Mouse (Mus musculus): ENCODE data around the gene Lmod1. TPM values are rescaled to one million over a fixed set of nuclear protein-coding genes. Genes with fewer than 3 reads are reported as not detected.

Gene Lmod1
- polyA plus RNA-seq (2016; fragmentation: Nextera tagmentation; extraction: Ambion mirVana), result 0.31 and 0.33 TPM in 2 replicates

GRCm38 (mm10) chr1:135324571-135324970 lies at the start of gene Lmod1:
TSS of gene Lmod1 (plus strand) at chr1:135324807.
- H3K9me3 ChIP-seq, result no peaks in the 10 kb centered on the region
- peak within 1 kb of the TSS; percentile 65 for H3K27ac ChIP-seq (replicated peaks)
- H3K27me3 ChIP-seq (replicated peaks; ENCODE audit: low read depth, poor library complexity, severe bottlenecking), result peaks cover 16% of the 10 kb centered on the region; the same call in 1 of the 2 replicates
- 13% methylated on average over 8 of the region's 8 CpGs for WGBS
- peak within 1 kb of the TSS; percentile 33 for H3K4me3 ChIP-seq
- DNase-seq (ENCODE audit: low spot score), result peak; percentile 88
- H3K4me1 ChIP-seq, result peaks cover 33% of the 10 kb centered on the region
- no peaks in the 10 kb centered on the region for H3K36me3 ChIP-seq (replicated peaks)

DNA sequence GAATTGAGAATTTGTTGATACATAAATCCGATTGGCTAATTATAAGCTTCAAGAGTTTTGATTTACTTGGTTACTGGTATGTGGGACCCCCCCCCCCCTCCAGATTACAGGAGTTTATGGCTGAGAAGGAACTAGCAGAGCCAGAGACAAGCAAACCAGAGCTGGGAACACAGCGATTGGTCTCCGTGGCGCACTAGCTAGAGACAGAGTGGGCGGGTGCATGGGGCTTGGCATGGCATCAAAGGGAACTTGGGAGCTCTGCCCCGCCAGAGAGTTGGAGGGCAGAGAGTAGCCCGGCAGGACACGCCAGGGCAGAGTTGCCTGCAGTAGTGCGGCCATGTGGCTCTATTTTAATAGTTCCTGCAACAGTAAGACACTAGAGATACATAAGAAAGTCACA lies 44.0 kb upstream of the Lmod1 start:
- H3K4me3 ChIP-seq, result no peak overlapping the region
- no peaks in the 10 kb centered on the region for H3K9me3 ChIP-seq
- no peaks in the 10 kb centered on the region for H3K27me3 ChIP-seq (replicated peaks; ENCODE audit: low read depth, poor library complexity, severe bottlenecking)
- peaks cover 56% of the 10 kb centered on the region for H3K36me3 ChIP-seq (replicated peaks)
- no peak for DNase-seq (ENCODE audit: low spot score)
- H3K4me1 ChIP-seq, result peaks cover 20% of the 10 kb centered on the region
- no peak overlapping the region for H3K27ac ChIP-seq (replicated peaks)
- 93% methylated on average over 9 of the region's 9 CpGs for WGBS

DNA sequence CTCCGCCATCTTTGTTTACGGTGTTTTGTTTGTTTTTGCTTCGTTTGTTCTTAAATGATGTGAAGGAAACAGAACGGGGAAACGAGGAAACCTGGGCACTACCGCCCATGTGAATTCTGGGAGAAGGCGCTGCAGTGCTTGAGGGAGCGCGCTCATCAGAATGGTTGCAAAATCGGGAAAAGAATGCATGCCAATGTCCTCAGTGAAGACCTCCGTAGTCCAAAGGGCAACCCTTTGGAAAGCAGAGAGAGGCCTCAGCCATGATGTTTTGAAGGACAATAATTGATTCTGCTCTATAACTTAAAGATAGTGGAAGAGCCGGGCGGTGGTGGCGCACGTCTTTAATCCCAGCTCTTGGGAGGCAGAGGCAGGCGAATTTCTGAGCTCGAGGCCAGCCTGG lies 42.8 kb upstream of the Lmod1 start:
- Histone ChIP-seq H3K27ac (replicated peaks) (no peak overlapping the region), H3K4me3 (no peak overlapping the region), H3K27me3 (replicated peaks; ENCODE audit: low read depth, poor library complexity, severe bottlenecking) (no peaks in the 10 kb centered on the region), H3K9me3 (no peaks in the 10 kb centered on the region), H3K36me3 (replicated peaks) (peaks cover 45% of the 10 kb centered on the region), H3K4me1 (peaks cover 20% of the 10 kb centered on the region)
- DNase-seq (ENCODE audit: low spot score), result no peak
- 96% methylated on average over 17 of the region's 17 CpGs for WGBS

DNA sequence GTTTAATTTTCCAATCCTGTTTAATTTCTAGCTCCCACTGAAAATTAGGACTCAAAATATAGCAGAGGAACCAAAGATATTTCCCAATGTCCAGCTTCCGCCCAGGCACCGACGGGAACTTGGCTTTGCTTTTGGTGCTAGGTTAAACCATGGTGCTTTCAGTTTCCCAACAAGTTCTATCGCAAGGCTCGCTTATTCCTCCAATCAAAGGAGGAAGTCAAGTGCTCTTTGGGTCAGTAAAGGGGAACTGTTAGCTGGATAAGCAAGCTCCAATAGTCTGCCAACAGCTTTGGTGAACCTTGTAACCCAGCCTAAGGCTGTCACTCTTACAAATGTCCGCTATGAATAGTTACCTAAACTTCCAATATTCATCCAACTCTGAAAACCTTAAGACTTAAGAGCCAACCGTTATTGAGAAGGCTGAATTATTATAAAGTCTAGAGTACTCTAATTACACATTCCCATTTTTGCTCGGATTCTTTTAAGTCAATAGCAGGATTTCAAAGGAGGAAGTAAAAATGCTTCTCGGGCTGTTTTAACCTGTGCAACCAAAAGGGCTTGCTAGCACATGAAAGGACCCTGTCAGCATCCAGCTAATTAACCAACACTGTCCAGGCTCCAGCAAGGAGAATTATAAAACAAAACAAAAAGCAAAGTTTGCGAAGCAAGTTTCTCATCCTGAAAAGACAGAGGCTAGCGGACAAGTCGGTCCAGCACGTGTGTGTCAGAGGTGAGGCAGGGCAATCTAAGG lies 41.9 kb upstream of the Lmod1 start:
- no peak for DNase-seq (ENCODE audit: low spot score)
- Histone ChIP-seq H3K27me3 (replicated peaks; ENCODE audit: low read depth, poor library complexity, severe bottlenecking) (no peaks in the 10 kb centered on the region), H3K4me3 (peak overlapping the region; percentile 85), H3K4me1 (peaks cover 20% of the 10 kb centered on the region), H3K9me3 (no peaks in the 10 kb centered on the region), H3K36me3 (replicated peaks) (peaks cover 36% of the 10 kb centered on the region), H3K27ac (replicated peaks) (peak overlapping the region; percentile 95)
- 42% methylated on average over 13 of the region's 13 CpGs for WGBS

GRCm38 (mm10) chr1:135283287-135283825 lies 41.3 kb upstream of the Lmod1 start:
- DNase-seq (ENCODE audit: low spot score), result no peak
- WGBS, result under 1% methylated on average over 48 of the region's 48 CpGs
- peaks cover 30% of the 10 kb centered on the region for H3K36me3 ChIP-seq (replicated peaks)
- H3K9me3 ChIP-seq, result no peaks in the 10 kb centered on the region
- H3K4me3 ChIP-seq, result peak overlapping the region; percentile 85
- H3K27me3 ChIP-seq (replicated peaks; ENCODE audit: low read depth, poor library complexity, severe bottlenecking), result no peaks in the 10 kb centered on the region
- H3K4me1 ChIP-seq, result peaks cover 20% of the 10 kb centered on the region
- peak overlapping the region; percentile 95 for H3K27ac ChIP-seq (replicated peaks)

DNA sequence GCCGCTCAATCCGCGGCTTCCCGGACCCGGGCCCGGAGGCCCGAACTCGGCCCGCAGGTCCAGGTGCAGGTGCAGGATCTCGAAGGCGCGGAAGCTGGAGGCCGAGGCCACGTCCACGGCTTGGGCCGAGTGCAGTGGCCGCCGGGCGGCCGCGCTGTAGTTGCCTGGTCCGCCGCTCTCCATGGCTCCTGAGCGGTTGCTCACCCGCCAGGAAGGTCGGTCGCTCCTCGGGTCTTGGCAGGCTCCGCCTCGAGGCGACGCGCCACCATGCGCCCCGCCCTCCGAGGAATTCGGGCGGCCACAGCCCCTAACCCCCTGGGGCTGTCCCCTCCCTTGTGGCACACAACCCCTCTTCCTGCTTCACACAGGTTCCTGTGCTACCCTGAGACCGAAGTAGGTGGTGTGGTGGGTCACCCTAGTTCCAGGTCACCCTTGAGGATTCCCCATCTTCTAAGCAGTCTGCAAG lies 40.7 kb upstream of the Lmod1 start, which contains the start of gene Rnpep:
TSS of gene Rnpep (minus strand) at position 259 of the 466 bp plus-strand sequence.
- peak within 1 kb of the TSS; percentile 95 for H3K27ac ChIP-seq (replicated peaks)
- H3K4me3 ChIP-seq, result peak within 1 kb of the TSS; percentile 85
- peaks cover 20% of the 10 kb centered on the region for H3K4me1 ChIP-seq
- peak; percentile 85 for DNase-seq (ENCODE audit: low spot score)
- H3K36me3 ChIP-seq (replicated peaks), result peaks cover 25% of the 10 kb centered on the region
- no peaks in the 10 kb centered on the region for H3K27me3 ChIP-seq (replicated peaks; ENCODE audit: low read depth, poor library complexity, severe bottlenecking)
- under 1% methylated on average over 39 of the region's 39 CpGs for WGBS
- no peaks in the 10 kb centered on the region for H3K9me3 ChIP-seq

DNA sequence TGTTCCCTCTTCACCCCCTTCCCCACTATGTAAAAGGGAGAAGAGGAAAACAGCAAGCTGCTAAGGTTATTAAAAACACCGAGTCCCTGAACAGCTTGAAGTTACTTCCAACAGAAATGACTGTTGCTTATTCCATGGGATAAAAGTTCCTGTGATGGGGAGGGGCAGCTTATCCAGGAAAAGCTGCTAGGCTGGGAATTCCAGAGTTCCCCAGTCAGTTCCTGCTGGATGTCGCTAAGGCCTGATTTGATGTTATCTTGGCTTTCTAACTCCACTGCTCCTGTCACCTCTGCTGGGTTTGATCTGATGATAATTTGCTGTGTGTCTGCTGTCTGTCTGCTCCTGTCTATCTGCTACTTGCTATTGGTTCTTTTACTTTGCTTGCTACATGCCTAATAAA lies 38.3 kb upstream of the Lmod1 start:
- peaks cover 20% of the 10 kb centered on the region for H3K4me1 ChIP-seq
- no peak for DNase-seq (ENCODE audit: low spot score)
- H3K9me3 ChIP-seq, result no peaks in the 10 kb centered on the region
- no peak overlapping the region for H3K4me3 ChIP-seq
- 72% methylated on average over 2 of the region's 2 CpGs for WGBS
- H3K27ac ChIP-seq (replicated peaks), result no peak overlapping the region
- no peaks in the 10 kb centered on the region for H3K27me3 ChIP-seq (replicated peaks; ENCODE audit: low read depth, poor library complexity, severe bottlenecking)
- peaks cover 7% of the 10 kb centered on the region for H3K36me3 ChIP-seq (replicated peaks)

DNA sequence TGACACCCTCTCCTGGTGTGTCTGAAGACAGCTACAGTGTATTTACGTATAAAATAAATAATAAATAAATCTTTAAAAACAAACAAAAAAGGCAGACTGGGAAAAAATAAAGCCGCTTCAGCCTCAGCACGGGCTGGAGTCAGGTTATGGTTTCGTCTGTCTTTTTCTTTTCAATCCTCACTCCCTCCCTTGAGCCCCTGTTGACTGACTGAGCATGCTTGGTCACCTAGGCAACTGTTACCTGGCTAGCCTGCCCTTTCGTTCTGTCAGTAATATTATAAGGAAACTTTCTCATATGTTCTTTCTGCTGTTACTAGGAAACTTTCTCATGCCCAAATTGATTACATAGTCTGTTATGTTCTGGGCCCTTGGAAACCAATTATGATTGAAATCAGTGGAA lies 33.7 kb upstream of the Lmod1 start:
- no peaks in the 10 kb centered on the region for H3K4me1 ChIP-seq
- H3K4me3 ChIP-seq, result no peak overlapping the region
- H3K27me3 ChIP-seq (replicated peaks; ENCODE audit: low read depth, poor library complexity, severe bottlenecking), result no peaks in the 10 kb centered on the region
- DNase-seq (ENCODE audit: low spot score), result no peak
- 85% methylated on average over 5 of the region's 5 CpGs for WGBS
- H3K9me3 ChIP-seq, result no peaks in the 10 kb centered on the region
- peaks cover 38% of the 10 kb centered on the region for H3K36me3 ChIP-seq (replicated peaks)
- no peak overlapping the region for H3K27ac ChIP-seq (replicated peaks)

DNA sequence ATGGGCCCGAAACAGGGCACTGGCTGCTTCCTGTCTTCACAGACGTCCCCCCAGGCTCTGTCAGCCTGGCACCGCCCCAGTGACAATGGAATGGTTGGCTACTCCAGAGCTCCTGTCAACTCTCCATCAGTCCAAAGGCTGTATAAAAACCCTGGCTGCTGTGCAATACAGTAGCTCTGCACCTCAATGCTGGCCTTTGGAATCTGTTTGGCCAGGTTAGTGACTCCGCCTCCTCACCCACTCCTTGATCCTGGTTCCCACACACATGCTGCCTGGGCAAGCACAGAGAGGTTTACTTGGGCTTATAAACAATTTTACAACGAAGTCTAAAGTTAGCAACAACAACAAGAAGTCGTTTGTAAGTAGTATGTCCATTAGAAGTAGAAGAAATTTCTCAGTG lies 13.3 kb upstream of the Lmod1 start:
- peaks cover 21% of the 10 kb centered on the region for H3K4me1 ChIP-seq
- H3K4me3 ChIP-seq, result no peak overlapping the region
- H3K27ac ChIP-seq (replicated peaks), result no peak overlapping the region
- WGBS, result 74% methylated on average over 6 of the region's 6 CpGs
- no peaks in the 10 kb centered on the region for H3K27me3 ChIP-seq (replicated peaks; ENCODE audit: low read depth, poor library complexity, severe bottlenecking)
- no peaks in the 10 kb centered on the region for H3K9me3 ChIP-seq
- H3K36me3 ChIP-seq (replicated peaks), result peaks cover 40% of the 10 kb centered on the region
- DNase-seq (ENCODE audit: low spot score), result no peak

DNA sequence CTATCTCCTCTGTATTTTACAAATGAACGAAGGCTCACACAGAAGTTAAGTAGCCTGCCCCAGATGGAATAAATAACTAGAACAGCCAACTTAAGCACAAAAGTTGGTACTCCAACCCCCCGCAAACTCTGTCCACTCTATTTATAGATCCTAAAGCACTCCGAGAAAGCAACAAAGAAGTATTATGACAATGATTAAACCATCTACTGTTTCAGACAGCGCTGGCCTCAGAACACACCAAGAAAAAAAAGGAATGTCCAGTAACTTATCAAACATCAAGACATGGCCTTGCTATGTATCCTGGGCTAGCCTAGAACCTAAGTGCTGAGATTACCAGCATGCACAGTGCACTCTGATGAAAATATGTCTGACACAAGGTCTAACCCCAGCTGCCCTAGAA lies 12.4 kb upstream of the Lmod1 start:
- WGBS, result 91% methylated on average over 4 of the region's 4 CpGs

GRCm38 (mm10) chr1:135313284-135314031 lies 11.1 kb upstream of the Lmod1 start, which contains the start of gene Timm17a:
TSS of gene Timm17a (minus strand) at chr1:135313778.
- Histone ChIP-seq H3K4me1 (peaks cover 21% of the 10 kb centered on the region), H3K36me3 (replicated peaks) (peaks cover 19% of the 10 kb centered on the region), H3K9me3 (no peaks in the 10 kb centered on the region), H3K27ac (replicated peaks) (peak within 1 kb of the TSS; percentile 98), H3K4me3 (peak within 1 kb of the TSS; percentile 96), H3K27me3 (replicated peaks; ENCODE audit: low read depth, poor library complexity, severe bottlenecking) (no peaks in the 10 kb centered on the region)
- peak; percentile 96 for DNase-seq (ENCODE audit: low spot score)
- under 1% methylated on average over 51 of the region's 51 CpGs for WGBS

More for the DNA sequence above, 12.4 kb upstream of the Lmod1 start:
- no peaks in the 10 kb centered on the region for H3K9me3 ChIP-seq
- DNase-seq (ENCODE audit: low spot score), result no peak
- H3K27ac ChIP-seq (replicated peaks), result no peak overlapping the region
- H3K36me3 ChIP-seq (replicated peaks), result peaks cover 31% of the 10 kb centered on the region
- H3K4me1 ChIP-seq, result peaks cover 21% of the 10 kb centered on the region
- no peaks in the 10 kb centered on the region for H3K27me3 ChIP-seq (replicated peaks; ENCODE audit: low read depth, poor library complexity, severe bottlenecking)
- H3K4me3 ChIP-seq, result peak overlapping the region; percentile 96

- H3K4me3 ChIP-seq, result no peak overlapping the region
- peaks cover 27% of the 10 kb centered on the region for H3K4me1 ChIP-seq
- peaks cover 16% of the 10 kb centered on the region; the same call in 1 of the 2 replicates for H3K27me3 ChIP-seq (replicated peaks; ENCODE audit: low read depth, poor library complexity, severe bottlenecking)
- no peaks in the 10 kb centered on the region for H3K36me3 ChIP-seq (replicated peaks)
- no peaks in the 10 kb centered on the region for H3K9me3 ChIP-seq
- WGBS, result 82% methylated on average over 7 of the region's 7 CpGs
- H3K27ac ChIP-seq (replicated peaks), result peak overlapping the region; percentile 65
- DNase-seq (ENCODE audit: low spot score), result no peak
Observed at GRCm38 (mm10) chr1:135323367-135323901, 1.2 kb upstream of the Lmod1 start.

Data from embryonic facial prominence, embryonic 10.5 days (tissue).